Mouse (Mus musculus): ENCODE results near the gene Adcy1.

DNA sequence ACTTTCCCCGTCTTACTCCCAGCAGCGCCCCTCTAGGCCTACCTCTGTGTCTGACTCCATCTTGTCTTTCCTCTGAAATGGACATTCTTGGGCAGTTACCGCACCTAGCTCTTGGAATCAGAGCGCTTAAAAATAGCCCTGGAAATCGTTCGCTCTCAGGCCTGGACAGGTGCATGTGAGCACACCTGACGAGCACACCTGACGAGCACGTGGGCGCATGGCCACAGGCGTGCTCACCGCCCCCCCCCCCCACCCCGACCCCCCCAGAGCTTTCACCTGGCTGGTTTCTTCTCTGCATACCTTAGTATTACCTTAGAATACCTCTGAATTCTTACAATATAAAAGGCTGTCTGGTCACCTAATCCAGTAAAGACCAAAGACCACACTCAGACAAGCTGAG, 125.2 kb downstream of the Adcy1 start, which contains the start of gene Gm11985:
- TF ChIP-seq USF1 (IDR thresholded peaks at IDR 0.05; ENCODE audit: low read depth) = no peak
- no peak for TF ChIP-seq MAX (IDR thresholded peaks at IDR 0.05)
- no peak for TF ChIP-seq CTCF (IDR thresholded peaks at IDR 0.05; ENCODE audit: control insufficient read depth, insufficient read depth, insufficient read length)
- TF ChIP-seq MYOD1 (IDR thresholded peaks at IDR 0.05; ENCODE audit: control insufficient read depth, insufficient read length, low read depth) = no peak
- TF ChIP-seq CEBPB (IDR thresholded peaks at IDR 0.05; ENCODE audit: low read depth) = no peak
